Mouse (Mus musculus): Measurements from ENCODE around the gene Ube3a.
A peak's percentile ranks its signal among the peaks of the same experiment; 100 is the strongest.

The Ube3a gene

DNA sequence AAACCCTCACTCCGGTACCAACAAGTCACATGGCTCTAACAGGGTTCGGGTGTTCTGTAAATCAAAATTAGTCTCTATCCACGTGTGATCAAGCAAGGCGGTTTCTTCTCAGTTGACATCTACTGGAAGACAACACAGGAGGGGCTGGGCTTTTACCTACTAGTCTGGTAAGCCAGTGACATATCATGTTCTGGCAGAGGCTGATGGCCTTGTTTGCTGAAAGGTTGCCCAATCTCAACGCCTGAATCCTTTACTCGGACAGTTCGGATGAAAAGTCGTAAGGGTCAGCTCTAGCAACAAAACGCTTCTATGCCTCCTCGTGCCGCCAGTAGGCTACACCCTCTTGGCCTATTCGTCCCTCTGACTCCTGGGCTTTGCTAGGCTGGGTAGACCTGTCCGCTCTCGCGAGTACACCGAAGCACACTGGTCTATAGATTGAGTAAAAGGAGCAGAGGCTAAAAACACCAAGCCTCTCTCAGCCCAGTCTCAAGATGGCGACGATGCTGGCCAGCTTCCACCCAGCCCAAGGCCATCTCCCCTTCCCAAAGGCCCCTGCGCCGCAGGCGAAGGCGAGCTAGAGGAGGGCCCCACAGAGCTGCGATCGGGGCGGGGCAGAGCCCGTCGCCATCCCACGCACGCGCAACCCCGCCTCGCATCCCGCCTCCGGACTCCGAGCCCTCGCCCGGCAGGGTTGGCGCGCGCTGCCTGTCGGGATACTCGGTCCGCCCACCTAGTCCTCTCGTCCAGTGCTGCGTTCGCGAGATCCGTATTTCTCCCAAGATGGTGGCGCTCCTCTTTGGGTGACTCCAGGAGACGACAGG is at the start of gene Ube3a:
Ube3a (plus strand) TSS at position 706 of the 821 bp plus-strand sequence.
- peak; percentile 98 for DNase-seq

DNA sequence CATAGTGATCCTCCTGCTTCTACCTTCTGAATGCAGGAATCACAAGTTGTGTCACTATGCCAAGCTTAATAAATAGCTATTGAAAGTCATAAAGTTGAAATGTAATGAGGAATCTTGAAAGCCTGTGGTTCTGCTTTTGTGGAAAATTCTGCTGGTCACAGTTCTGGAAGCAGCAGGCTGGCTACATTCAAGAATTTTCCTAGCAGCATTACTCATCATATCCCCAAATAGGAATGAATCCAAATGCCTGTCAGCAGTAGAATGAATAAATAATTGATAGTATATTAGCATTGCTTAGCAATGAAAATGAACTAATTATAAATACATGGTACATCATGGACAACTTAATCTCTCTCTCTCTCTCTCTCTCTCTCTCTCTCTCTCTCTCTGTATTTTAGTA is 35.7 kb upstream of the Ube3a start:
- no peak for DNase-seq

DNA sequence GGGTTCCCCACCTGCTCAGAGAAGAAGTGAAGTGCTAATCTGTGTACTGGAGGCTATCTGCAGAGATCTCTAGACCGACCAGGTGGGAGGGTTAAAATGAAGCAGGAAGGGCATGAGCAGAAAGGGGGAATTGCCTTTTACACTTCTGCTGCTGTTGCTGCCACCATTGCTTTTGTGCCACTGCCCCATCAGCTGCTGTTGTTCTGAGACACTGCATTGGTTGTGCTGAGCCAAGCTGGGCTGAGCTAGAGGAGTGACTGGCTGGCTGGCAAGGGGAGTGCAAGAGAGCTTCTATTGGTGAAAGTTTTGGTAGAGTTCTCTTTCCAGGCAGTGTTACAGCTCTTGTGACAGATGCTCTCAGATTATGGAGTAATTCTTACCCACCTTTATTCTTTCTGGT is 13.6 kb upstream of the Ube3a start:
- no peak for DNase-seq

DNA sequence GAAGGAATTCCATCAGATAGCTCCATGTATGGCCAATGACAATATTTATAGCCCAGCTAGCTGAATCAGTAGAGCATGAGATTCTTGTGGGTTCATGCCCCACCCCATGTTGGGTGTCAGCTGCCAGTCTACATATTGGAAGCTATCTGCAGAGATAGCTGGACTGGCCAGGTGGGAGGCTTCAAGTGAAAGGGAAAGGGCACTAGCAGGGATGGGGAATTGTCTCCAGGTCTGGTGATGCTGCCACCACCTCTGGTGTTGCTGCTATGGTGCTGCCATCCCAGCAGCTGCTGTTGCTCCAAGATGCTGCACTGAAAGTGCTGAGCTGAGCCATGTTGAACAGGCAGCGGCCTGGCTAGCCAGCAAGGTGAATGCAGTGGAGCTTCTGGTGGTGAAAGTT is 7.3 kb upstream of the Ube3a start:
- DNase-seq, result no peak

DNA sequence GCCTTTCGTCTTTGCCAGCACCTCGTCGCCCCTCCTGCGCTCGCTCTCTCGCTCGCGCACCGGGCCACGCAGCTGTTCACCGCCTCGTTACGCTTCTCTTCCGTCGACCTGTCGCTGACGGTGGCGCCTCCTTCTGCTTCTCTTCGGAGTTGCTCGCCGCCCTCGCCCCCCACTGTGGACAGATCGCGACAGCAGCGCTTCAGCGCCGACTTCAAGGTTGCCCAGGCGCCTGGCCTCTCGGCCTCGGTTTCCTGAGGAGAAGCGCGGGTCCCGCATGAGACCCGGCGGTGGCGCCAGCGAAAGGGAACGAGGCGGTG is 274 bp downstream of the Ube3a start:
- DNase-seq, result no peak

DNA sequence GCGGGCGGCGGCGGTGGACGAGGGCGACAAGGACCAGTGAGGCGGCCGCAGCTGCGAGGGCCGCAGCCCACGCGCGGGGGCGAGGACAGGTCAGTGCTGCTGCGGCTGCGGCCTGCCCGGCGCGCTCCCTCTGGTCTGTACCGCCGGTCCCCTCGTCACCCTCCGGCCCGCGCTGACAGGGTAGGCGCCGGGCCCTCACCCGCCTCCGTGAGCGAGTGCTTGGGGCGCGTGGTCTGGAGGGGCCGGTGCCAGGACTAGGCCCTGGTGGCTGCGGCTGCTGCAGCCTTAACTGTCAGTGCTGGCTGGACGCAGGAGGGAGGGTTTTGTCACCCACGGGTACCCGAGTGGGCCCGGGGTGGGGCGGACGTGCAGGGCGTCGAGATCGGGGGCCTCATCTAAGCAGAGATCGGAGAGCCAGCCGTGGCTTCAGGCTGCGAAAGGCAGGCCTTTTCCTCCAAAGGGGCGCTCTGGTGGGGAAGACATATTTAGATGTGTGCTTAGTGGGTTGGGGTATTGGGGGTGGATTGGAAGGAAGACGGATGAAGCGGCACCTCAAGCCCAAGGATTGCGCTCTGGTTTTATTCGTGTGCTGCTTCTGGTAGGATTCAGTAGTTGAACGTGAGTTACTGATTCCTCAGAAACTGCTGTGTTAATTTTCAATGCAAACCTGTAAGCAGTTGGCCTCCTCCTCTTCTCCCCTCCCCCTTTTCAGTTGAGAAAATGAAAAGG is 797 bp downstream of the Ube3a start:
- DNase-seq, result no peak

DNA sequence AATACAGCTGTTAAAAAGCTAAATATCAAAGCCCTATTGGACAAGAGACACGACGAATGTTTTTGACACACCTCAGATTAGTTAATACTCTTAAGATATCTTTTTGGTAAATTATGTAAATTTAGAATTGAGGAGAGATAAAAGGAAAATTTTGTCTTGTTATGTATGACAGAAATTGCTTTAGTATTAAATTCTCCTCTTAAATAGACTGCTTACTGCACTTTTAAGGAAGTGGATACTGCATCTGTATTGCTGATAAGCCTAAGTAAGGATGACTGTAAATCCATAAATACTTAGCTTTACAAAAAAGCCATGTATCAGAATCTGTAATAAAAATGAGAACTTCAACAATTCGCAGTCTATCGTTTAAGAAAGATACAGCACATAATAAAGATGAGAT is 1.8 kb downstream of the Ube3a start:
- no peak for DNase-seq

DNA sequence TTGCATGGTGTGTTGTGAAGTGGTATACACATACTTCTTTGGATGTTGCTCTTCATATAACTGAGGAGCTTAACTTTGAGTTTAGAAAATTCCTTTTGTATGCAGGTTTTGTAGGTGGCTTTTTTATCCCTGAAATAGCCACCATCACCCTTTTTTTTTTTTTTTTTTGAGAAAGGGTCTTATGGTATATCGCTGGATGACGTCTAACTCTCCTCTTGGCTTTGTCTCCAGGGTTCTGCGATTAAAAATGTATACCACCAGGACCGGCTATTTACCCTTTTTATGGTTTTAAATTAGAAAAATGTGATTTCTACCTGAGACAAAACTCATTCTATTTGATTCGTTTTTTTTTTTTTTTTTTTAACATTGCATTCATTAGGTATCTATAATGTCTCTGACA is 2.2 kb downstream of the Ube3a start:
- no peak for DNase-seq

DNA sequence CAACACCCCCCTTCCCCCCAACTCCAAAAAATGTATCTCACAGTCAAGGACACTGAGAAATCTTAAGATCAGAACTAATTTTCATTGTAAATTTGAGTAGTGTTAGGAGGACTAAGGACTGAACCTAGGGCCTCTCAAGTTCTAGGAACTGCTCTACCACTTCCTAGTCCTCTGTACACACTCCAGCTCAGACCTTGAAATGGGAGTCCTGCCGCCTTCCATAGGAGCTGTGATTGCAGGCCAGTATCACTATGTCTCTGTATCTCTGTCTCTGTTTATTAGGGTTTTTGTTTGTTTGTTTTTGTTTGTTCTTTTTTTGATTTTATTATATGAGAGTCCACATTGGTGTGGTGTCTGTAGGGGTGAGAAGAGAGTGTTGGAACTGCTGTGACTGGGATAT is 3.4 kb downstream of the Ube3a start:
- no peak for DNase-seq

DNA sequence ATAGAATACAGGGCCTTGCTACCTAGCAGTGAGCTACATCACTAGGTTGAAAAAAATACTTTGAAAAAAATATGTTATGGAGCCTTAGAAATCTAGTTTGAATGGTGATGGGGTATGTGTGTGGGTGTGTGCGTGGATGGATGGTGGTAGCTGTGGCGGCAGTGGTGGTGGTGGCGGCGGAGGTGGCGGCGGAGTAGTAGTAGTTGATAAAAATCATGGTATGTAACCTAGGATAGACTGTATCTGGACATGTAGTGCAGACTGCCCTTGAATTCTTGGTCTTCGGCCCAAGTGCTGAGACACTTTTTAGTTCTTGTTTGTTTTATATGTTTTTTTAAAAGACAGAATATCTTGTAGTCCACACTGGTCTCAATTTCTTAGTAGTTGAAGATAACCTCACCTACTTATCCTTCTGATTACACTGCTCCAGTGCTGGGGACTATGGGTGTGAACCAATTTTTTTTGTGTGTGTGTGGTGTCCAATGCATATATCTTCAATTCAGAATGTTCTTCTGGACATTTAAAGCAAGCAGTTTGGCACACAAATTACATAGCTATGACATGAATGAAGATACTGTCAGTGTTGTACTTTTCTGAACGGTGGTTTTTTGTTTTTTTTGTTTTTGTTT is 6.3 kb downstream of the Ube3a start:
- DNase-seq, result no peak

DNA sequence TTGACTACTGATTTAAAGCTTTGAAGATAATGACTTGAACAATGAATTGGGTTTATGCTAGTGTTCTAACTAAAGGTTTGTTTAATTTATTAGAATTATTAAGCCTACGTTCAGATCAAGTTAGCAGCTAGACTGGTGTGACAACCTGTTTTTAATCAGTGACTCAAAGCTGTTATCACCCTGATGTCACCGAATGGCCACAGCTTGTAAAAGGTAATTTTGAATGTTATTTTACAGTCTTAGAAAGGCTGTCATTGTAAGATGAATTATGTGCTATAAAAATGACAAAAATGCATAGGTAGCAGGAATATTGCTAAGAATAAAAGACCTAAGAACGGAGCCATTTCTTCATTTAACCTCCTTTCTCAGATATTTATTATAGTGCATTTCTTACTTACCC is 14.7 kb downstream of the Ube3a start:
- DNase-seq, result no peak

DNA sequence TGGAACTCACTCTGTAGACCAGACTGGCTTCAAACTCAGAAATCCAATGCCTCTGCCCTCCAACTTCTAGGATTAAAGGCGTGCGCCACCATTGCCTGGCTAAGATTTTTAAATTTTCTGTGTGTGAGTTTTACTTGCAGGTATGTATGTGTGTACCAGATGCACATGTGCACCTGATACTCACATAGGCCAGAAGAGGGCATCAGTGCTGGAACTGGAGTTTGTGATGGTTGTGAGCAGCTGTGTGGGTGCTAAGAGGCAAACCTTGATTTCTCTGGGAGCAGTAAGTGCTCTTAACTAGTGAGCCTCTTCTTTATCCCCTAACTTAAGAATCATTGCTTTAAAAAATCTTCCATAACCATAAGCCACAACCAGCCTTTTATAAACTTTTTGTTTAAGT is 17.0 kb downstream of the Ube3a start:
- no peak for DNase-seq

DNA sequence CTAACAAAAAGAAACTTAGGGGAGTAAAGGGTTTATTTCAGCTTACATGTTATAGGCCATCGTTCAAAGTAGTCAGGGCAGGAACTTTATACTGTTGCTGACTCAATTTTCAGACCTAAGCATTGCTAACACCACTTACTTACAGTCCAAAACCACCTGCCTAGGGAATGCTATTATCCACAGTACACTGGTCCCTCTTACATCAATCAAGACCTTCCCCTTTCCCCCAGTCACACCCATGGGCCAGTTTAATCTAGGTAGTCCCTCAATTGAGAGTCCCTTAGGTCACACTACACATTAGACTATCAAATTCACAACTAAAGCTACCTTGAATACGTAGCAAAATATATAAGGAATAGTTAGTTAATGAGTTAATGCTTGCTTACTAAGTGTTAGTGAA is 24.8 kb downstream of the Ube3a start:
- DNase-seq, result no peak

DNA sequence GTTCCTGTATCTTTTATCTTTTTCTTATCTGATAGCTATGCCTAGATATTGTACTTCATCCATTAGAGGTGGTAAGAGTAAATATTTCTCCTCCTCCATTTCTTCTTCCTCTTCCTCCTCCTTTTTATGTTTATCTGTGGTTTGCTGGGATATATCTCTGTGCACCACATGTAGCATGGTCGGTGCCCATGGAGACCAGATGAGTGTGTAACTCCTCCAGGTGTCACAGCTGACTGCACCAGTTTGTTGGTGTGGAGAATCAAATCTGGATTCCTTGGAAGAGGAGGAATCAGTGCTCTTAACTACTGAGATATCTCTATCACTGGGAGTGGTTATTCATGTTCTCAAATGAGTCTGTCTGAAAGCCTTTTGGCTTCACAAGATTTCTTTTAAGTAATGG is 37.0 kb downstream of the Ube3a start:
- DNase-seq, result no peak

DNA sequence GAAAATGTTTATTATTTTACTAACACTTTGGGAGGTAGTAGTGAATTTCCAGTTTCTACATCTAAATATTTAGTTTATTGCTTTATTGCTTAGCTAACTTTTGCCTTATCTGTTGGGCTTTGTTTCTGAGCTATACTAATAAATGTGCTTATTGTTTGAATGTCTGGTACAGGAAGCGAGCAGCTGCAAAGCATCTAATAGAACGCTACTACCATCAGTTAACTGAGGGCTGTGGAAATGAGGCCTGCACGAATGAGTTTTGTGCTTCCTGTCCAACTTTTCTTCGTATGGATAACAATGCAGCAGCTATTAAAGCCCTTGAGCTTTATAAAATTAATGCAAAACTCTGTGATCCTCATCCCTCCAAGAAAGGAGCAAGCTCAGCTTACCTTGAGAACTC is 43.2 kb downstream of the Ube3a start:
- DNase-seq, result no peak

DNA sequence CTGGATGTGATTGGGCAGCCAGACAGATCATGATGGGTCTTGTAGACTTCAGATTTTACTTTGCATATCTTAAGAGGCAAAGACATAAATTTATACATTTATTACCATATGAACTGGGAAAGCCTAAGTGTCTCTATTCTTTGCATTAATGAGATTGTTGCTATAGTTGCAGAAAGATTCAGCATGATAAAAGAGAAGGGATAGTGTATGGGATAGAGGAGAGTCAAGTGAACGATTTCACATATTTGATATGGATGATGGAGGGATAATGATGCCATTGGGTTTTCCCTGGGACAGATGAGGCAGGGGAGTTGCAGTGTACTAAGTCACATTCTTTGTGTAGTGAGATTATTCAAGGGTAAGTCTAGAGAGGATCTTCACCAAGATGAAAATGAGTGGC is 84.0 kb downstream of the Ube3a start:
- DNase-seq, result no peak

DNA sequence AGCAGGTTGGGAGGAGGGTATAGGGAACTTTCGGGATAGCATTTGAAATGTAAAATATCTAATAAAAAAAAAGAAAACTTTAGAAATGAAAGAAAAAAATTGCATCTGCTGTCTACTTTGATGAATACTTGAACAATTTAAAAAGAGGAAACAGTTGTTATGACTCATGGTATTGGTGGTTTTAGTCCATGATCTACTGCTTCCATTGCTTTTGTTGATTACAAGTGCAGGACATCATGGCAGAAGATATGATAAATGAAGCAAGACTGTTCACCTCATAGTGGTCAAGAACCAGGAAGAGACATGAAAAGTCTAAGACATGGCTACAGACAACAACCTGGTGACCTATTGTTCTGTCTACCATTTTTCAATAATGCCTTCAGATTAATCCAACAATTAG is 94.2 kb downstream of the Ube3a start:
- DNase-seq, result no peak

Measured in cerebellum, adult 11 months (tissue).